Mouse (Mus musculus): ENCODE measurements around the gene Sertad2.

GRCm38 (mm10) chr11:20552758-20553673 lies 10.0 kb downstream of the Sertad2 start:
- TF ChIP-seq GATA1 (IDR thresholded peaks at IDR 0.05; ENCODE audit: borderline replicate concordance, low read length) (no peak), FLI1 (IDR thresholded peaks at IDR 0.05; ENCODE audit: low read length) (no peak)

Data from megakaryocyte, embryonic 14.5 days (primary cell).